Mouse (Mus musculus): ENCODE results near the gene Bahcc1.

GRCm38 (mm10) chr11:120223586-120224487 lies 8.9 kb upstream of the Bahcc1 start:
- TF ChIP-seq POLR2A (IDR thresholded peaks at IDR 0.05; ENCODE audit: borderline replicate concordance, extremely low read depth, low read depth, low read length) (peak; percentile 30; the same call in 1 of the 2 replicates), CTCF (IDR thresholded peaks at IDR 0.05; ENCODE audit: insufficient read depth, low read length) (no peak)
